Comparison of ENCODE assay signal across 10 mouse cellular contexts in the genomic region with DNA sequence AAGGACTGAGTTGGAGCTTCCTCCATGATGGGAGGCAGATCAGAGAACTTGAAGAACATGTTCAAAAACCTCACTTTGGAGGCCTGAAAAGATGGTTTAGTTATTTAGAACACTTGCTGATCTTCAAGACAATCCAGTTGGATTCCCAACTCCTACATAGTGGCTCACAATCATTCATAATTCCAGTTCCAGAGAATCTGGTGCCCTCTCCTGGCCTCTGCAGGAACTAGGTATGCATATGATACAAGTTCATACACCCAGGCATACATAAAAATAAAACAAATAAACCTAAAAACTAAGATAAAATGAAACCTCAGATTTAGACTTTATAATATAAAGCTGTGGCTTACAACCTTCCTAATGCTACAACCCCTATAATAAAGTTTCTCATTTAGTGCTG. TPM values are rescaled to one million over a fixed set of nuclear protein-coding genes. Genes with fewer than 3 reads are reported as not detected.
DNase-seq lines count a peak whose midpoint lies in the region; ATAC-seq and TF ChIP-seq lines count a peak whose summit lies in the region.
"Had no signal": no experiment of that assay in that cellular context is flagged by ENCODE, and none has a peak within 500 bp of the region (broad histone marks: within the 10 kb centered on the region; RNA-seq: fewer than 3 reads in every experiment).

No protein-coding gene starts in this region.

- CTCF ChIA-PET in Patski (lab: Charles Lee): interaction anchor here (0.9 kb wide), 1 partner anchor 13 kb away, joined by 3 read pairs; no protein-coding TSS in a partner anchor

- TF ChIP-seq CTCF in left cerebral cortex, adult 2 months (IDR thresholded peaks at IDR 0.05): peak; percentile 68
- TF ChIP-seq CTCF in Patski (IDR thresholded peaks at IDR 0.05): peak; percentile 54

- POLR2A ChIA-PET in Patski (lab: Charles Lee): no interaction called here

- H3K27me3 ChIP-seq in Patski: no peaks in the 10 kb centered on the region

- in situ Hi-C loops in Patski (cut with MboI; ENCODE audit: low pct_unique_long_range_greater_than_20kb): no loop called here

- no peak overlapping the region for H3K4me3 ChIP-seq in left cerebral cortex, adult 2 months
- H3K4me3 ChIP-seq: limb, embryonic 15.5 days had no signal

- ATAC-seq in Patski: no peak

- H3K27ac ChIP-seq in left cerebral cortex, adult 2 months: no peak overlapping the region
- H3K27ac ChIP-seq: limb, embryonic 15.5 days had no signal

- intact Hi-C loops in left cerebral cortex, adult 2 months (cut with DNase I): loop anchor here (10.0 kb wide), 2 partner anchors 400 to 810 kb away; no protein-coding TSS in a partner anchor

- DNase-seq in embryo, embryonic 10 days (ENCODE audit: low spot score): peak; percentile 11
- no peak for DNase-seq in embryo, embryonic 9.5 days (ENCODE audit: extremely low spot score)
- DNase-seq in left cerebral cortex, adult 2 months (ENCODE audit: extremely low spot score in 1 of 2, low spot score in 2 of 2): peak in 1 of 2 experiments; percentile 25
- DNase-seq in left cerebral cortex, adult 8-10 months (ENCODE audit: low spot score in 2 of 2): no peak
- DNase-seq in Patski (ENCODE audit: low read depth, low spot score): no peak
- peak; percentile 30 to 53 for DNase-seq in layer of hippocampus, postnatal 10 days (ENCODE audit: low spot score in 2 of 2)
- no peak for DNase-seq in ovary, postnatal 10 days (ENCODE audit: low spot score)
- no peak for DNase-seq in spleen, adult 12 weeks (ENCODE audit: low spot score)

RNA-seq across cellular contexts. Expression of a gene that starts 4.8 kb away (rescaled TPM):
- total RNA-seq in left cerebral cortex, adult 2 months (2021): 10 to 100 TPM; 25.2 to 30.7 TPM
- 10 to 100 TPM; 29.8 to 33.8 (median 31.4) TPM for total RNA-seq in left cerebral cortex, adult 8-10 months (2022)
- 0.04 TPM for polyA plus RNA-seq in Patski (2021)
- total RNA-seq in layer of hippocampus, postnatal 10 days (2021): 10 to 100 TPM; 30.7 TPM
- polyA plus RNA-seq: G1E had no signal

Comparison
In these comparisons a context has a peak if more than half of its experiments do, and no peak if none do; other contexts are left out.
1. DNase-seq: peak in embryo, embryonic 10 days (single experiment) and layer of hippocampus, postnatal 10 days (2 of 2); none in embryo, embryonic 9.5 days (single experiment), left cerebral cortex, adult 8-10 months (0 of 2), Patski (single experiment), ovary, postnatal 10 days (single experiment) and spleen, adult 12 weeks (single experiment).